Mouse (Mus musculus) CD4-positive, CD25-positive, alpha-beta regulatory T cell, adult 4 months (primary cell): ENCODE data around the gene Kif21a. TPM values are rescaled to one million over a fixed set of nuclear protein-coding genes. Genes with fewer than 3 reads are reported as not detected.

Experiments used
- ATAC-seq: one replicate; pipeline ENCODE4 v1.8.0; 2017
- polyA plus RNA-seq, 2 experiments: library from polyadenylated mRNA; unstranded; fragments of 100-300 nt; shearing (Covaris generic); gene quantifications; one replicate each; pipeline ENCODE4 v1.2.1; 2017

The Kif21a gene
- polyA plus RNA-seq, 2 experiments from 2014 or later = not detected

DNA sequence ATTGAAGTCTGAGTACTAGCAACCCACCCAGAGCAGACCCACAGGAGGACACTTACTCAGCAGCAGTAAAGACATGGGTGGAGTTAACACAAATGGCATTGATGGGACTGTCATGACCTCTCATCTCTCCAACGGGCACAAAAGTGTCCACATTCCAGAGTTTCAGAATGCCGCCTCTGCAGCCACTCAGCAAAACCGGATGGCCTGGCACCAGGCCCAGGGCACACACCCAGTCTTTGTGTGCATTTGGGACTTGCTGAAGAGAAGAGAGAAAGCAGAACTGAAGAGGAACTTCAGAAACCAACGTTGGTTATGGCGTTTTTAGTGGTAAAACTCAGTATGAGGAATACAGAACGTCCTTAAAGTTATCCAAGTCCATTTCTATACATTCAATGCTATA, 114.2 kb downstream of the Kif21a start:
- ATAC-seq = no peak

DNA sequence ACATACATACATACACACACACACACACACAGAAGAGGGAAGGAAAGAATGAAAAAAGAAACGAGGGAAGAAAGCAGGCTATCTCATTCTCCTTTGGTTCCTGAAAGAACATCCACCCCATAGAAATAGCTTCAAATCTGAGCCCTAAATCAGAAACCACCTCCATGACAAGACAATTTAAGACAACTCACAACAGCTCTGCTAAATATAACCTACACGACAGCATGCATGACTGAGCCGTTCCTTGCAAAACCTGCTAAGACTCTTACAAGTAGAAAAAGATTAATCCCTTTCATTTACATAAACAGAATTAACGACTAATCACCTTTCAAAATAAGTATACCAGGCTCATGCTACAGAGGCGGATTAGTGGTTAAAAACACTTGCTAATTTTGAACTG, 118.3 kb downstream of the Kif21a start:
- no peak for ATAC-seq

DNA sequence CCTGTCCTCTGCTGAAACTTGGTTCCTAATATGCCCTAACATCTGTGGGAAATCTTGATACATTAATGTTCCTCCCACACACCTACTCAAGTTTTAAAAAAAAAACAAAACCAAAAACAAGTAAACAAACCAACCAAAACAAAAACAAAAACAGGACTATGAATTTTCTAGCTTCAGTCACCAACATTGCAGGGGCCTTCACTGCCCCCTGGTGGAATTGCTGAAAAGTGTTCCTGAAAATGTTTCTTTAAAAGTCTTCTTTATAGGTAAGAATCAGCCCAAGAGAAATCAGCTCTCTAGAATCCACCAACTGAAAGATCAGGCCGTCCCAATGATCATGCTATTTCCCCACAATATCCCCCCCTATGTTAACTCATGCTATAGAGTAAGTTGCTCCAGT, 120.7 kb downstream of the Kif21a start:
- ATAC-seq = no peak

DNA sequence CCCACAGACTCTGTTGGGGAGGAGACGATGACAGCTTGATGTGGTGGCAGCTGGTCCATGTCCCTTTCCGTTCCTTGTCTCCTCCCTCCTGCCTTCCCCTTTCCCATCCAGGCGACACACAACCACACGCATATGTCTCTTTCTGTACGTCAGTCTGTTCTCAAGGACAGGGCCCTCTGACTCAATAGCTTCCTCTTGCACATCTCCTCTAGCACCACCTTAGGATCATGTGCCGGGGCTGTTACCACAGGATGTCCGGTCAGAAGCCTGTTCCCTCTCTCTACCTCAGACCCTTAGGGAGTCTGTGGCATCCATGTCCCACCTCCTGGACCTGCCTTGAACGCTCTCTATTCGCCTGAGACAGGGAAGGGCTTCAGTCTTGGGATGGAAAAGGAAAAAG, 153.3 kb downstream of the Kif21a start:
- ATAC-seq = no peak

DNA sequence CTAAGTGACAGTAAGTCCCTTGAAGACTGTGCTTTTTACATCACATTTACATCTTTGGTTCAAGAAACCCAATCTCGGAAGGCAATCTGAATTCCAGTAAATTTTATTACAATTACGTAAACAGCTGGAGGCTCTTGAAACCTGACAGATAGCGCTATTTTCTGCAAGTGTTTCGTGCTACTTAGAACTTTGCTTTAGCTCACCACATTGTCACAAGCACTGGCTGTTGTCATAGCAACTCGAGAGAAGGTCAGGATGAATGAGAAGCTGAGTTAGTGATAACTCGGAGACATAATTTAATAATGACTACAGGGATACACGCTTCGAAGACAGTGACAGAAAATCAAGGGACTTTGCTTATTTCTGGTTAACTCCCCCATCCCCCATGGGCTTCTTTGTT, 162.3 kb downstream of the Kif21a start:
- no peak for ATAC-seq

Other genes with a start within 250 kb of the Kif21a start
- under 1 TPM; 0.14 to 0.36 TPM for gene Abcd2, start 141.9 kb upstream of the Kif21a start, polyA plus RNA-seq
- not detected for gene CN725425, start 149.5 kb upstream of the Kif21a start, polyA plus RNA-seq